Mouse (Mus musculus): ENCODE data around the gene Coa3.

- TF ChIP-seq CHD2 (IDR thresholded peaks at IDR 0.05; ENCODE audit: low read depth, low read length) (no peak), ZC3H11A (IDR thresholded peaks at IDR 0.05; ENCODE audit: borderline replicate concordance, low read depth, low read length) (no peak)
Measured at GRCm38 (mm10) chr11:101287306-101287705, 8.4 kb upstream of the Coa3 start.
